Mouse (Mus musculus): ENCODE measurements at regions not wholly inside any gene's neighbourhood (a gene's known extent, or its start where the extent isn't known, plus 50 kb on each side); places are given as distances from the start of the nearest gene placed in this dataset.
"Not testable (repeated sequence)": the region's sequence is repeated elsewhere in the genome, so short reads cannot be mapped to it uniquely, and the experiment has no call there.

GRCm38 (mm10) chr15:19458485-19458884 is 639.7 kb downstream of the Cdh10 start:
- no peaks in the 10 kb centered on the region for H3K9me3 ChIP-seq (replicated peaks)
- H3K4me2 ChIP-seq: no peak overlapping the region
- H3K36me3 ChIP-seq (ENCODE audit: poor library complexity, severe bottlenecking): no peaks in the 10 kb centered on the region
- H3K27ac ChIP-seq: no peak overlapping the region
- H3K27me3 ChIP-seq: no peaks in the 10 kb centered on the region
- H3K9ac ChIP-seq: no peak overlapping the region
- no peaks in the 10 kb centered on the region for H3K4me1 ChIP-seq
- H3K4me3 ChIP-seq: no peak overlapping the region
- ATAC-seq: no peak

- Histone ChIP-seq H3K27me3 (no peaks in the 10 kb centered on the region), H3K9me3 (replicated peaks) (no peaks in the 10 kb centered on the region), H3K4me3 (no peak overlapping the region), H3K4me1 (no peaks in the 10 kb centered on the region), H3K27ac (no peak overlapping the region), H3K4me2 (no peak overlapping the region), H3K36me3 (ENCODE audit: poor library complexity, severe bottlenecking) (no peaks in the 10 kb centered on the region), H3K9ac (no peak overlapping the region)
- ATAC-seq: no peak
- WGBS: 26% methylated on average over 2 of the region's 2 CpGs
Observed at GRCm38 (mm10) chr15:19473521-19473920, 654.8 kb downstream of the Cdh10 start.

GRCm38 (mm10) chr15:19493556-19493955 is 674.8 kb downstream of the Cdh10 start:
- not testable (repeated sequence) for H3K4me1 ChIP-seq, ATAC-seq

GRCm38 (mm10) chr15:19519377-19519776 is 700.6 kb downstream of the Cdh10 start:
- no peak overlapping the region for H3K9ac ChIP-seq
- H3K4me1 ChIP-seq: no peaks in the 10 kb centered on the region
- no peaks in the 10 kb centered on the region for H3K36me3 ChIP-seq (ENCODE audit: poor library complexity, severe bottlenecking)
- WGBS: 86% methylated on average over 2 of the region's 2 CpGs
- ATAC-seq: peak; percentile 27; the same call in 1 of the 2 replicates
- no peaks in the 10 kb centered on the region for H3K27me3 ChIP-seq
- no peak overlapping the region for H3K27ac ChIP-seq
- no peaks in the 10 kb centered on the region for H3K9me3 ChIP-seq (replicated peaks)
- no peak overlapping the region for H3K4me3 ChIP-seq
- no peak overlapping the region for H3K4me2 ChIP-seq

More at GRCm38 (mm10) chr15:19493556-19493955, 674.8 kb downstream of the Cdh10 start:
- H3K4me2 ChIP-seq; H3K9me3 ChIP-seq (replicated peaks); H3K4me3 ChIP-seq; H3K27me3 ChIP-seq; H3K9ac ChIP-seq; H3K36me3 ChIP-seq (ENCODE audit: poor library complexity, severe bottlenecking); H3K27ac ChIP-seq: not testable (repeated sequence)

GRCm38 (mm10) chr15:19540676-19541075 is 721.9 kb downstream of the Cdh10 start:
- no peak overlapping the region for H3K4me3 ChIP-seq
- H3K36me3 ChIP-seq (ENCODE audit: poor library complexity, severe bottlenecking): no peaks in the 10 kb centered on the region
- no peak overlapping the region for H3K9ac ChIP-seq
- no peak overlapping the region for H3K27ac ChIP-seq
- no peaks in the 10 kb centered on the region for H3K27me3 ChIP-seq
- H3K4me2 ChIP-seq: no peak overlapping the region
- no peaks in the 10 kb centered on the region for H3K4me1 ChIP-seq
- H3K9me3 ChIP-seq (replicated peaks): no peaks in the 10 kb centered on the region
- WGBS: 84% methylated on average over 4 of the region's 4 CpGs
- no peak for ATAC-seq

DNA sequence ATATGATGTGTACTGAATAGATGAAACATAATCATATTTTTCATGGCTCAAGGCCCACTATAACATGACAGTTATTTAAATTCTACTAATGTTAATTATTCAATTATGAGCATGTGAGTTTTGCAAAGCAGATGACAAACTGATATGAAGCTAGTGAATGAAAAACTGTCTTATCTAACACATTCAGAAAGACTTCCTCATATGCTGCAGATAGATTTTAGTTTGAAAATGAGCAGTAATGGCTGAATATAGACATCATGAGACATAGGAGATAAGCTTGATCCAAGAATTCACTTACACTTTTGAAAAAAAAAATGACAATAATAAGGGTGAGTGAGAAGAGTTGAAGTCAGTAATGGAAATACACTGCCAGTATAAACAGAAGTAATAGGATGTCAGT is 731.0 kb downstream of the Cdh10 start:
- no peak for ATAC-seq
- H3K4me1 ChIP-seq: no peaks in the 10 kb centered on the region
- H3K4me3 ChIP-seq: no peak overlapping the region
- H3K36me3 ChIP-seq (ENCODE audit: poor library complexity, severe bottlenecking): no peaks in the 10 kb centered on the region
- no peak overlapping the region for H3K4me2 ChIP-seq
- no peaks in the 10 kb centered on the region for H3K9me3 ChIP-seq (replicated peaks)
- H3K27ac ChIP-seq: no peak overlapping the region
- no peak overlapping the region for H3K9ac ChIP-seq
- H3K27me3 ChIP-seq: no peaks in the 10 kb centered on the region

- Histone ChIP-seq H3K27me3 (no peaks in the 10 kb centered on the region), H3K4me3 (no peak overlapping the region)
- WGBS: 79% methylated on average over 1 of the region's 1 CpGs
Observed at GRCm38 (mm10) chr15:19584769-19585168, 766.0 kb downstream of the Cdh10 start.

DNA sequence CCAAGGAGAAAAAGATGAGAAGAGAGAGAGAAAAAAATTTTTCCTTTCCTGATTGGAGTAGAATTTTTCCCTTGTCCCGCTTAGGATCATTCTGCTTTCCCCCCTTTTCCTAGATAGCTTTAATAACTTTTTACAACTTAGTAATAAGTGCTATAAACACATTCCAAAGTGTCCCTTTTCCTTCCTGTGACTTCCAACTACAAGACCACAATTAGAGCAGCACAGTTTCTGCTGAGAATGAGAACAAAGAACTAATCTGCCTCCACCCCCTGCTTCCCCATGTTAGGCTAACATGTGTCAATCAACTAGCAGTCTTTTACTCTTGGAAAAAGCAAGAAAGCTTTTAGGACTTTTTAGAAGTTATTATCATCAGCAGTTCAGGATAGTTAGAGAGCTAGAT is 766.5 kb downstream of the Cdh10 start:
- Histone ChIP-seq H3K4me2 (no peak overlapping the region), H3K27me3 (no peaks in the 10 kb centered on the region), H3K27ac (no peak overlapping the region), H3K9ac (no peak overlapping the region), H3K36me3 (ENCODE audit: poor library complexity, severe bottlenecking) (no peaks in the 10 kb centered on the region), H3K4me3 (no peak overlapping the region), H3K9me3 (replicated peaks) (no peaks in the 10 kb centered on the region), H3K4me1 (no peaks in the 10 kb centered on the region)
- 84% methylated on average over 1 of the region's 1 CpGs for WGBS
- no peak for ATAC-seq

More at GRCm38 (mm10) chr15:19584769-19585168, 766.0 kb downstream of the Cdh10 start:
- Histone ChIP-seq H3K4me1 (no peaks in the 10 kb centered on the region), H3K9me3 (replicated peaks) (no peaks in the 10 kb centered on the region), H3K36me3 (ENCODE audit: poor library complexity, severe bottlenecking) (no peaks in the 10 kb centered on the region), H3K4me2 (no peak overlapping the region), H3K27ac (no peak overlapping the region), H3K9ac (no peak overlapping the region)
- ATAC-seq: no peak

- no peak overlapping the region for H3K4me3 ChIP-seq
- 92% methylated on average over 2 of the region's 2 CpGs for WGBS
- no peak overlapping the region for H3K27ac ChIP-seq
- ATAC-seq: peak; percentile 53; the same call in 1 of the 2 replicates
- H3K4me2 ChIP-seq: no peak overlapping the region
- no peaks in the 10 kb centered on the region for H3K9me3 ChIP-seq (replicated peaks)
- H3K36me3 ChIP-seq (ENCODE audit: poor library complexity, severe bottlenecking): no peaks in the 10 kb centered on the region
- H3K27me3 ChIP-seq: no peaks in the 10 kb centered on the region
- H3K9ac ChIP-seq: no peak overlapping the region
- H3K4me1 ChIP-seq: no peaks in the 10 kb centered on the region
Observed at GRCm38 (mm10) chr15:19593746-19594145, 775.0 kb downstream of the Cdh10 start.

DNA sequence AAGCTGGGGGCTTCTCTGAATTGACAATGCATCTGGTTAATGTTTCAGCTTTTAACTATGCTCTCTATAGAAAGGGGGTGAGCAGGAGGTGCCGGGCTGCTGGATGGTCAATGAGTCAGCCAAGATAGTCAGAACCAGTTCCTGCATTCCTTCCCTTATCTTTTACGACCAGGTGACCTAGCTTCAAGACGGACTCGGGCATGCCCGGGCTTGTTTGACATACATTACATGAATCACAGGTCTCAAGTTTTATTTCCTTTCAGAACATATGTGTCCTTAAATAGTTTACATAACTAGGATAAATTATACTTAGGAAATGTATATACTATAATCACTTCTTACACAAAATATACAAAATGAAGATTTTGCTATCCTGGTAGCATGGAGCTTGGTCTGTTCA is 803.6 kb downstream of the Cdh10 start:
- not testable (repeated sequence) for H3K9ac ChIP-seq; H3K4me1 ChIP-seq; H3K4me2 ChIP-seq; H3K9me3 ChIP-seq (replicated peaks); H3K4me3 ChIP-seq; H3K27me3 ChIP-seq; H3K27ac ChIP-seq; ATAC-seq; H3K36me3 ChIP-seq (ENCODE audit: poor library complexity, severe bottlenecking)
- WGBS: 96% methylated on average over 5 of the region's 5 CpGs

- Histone ChIP-seq H3K27me3 (no peaks in the 10 kb centered on the region), H3K27ac (no peak overlapping the region), H3K9ac (no peak overlapping the region), H3K4me1 (no peaks in the 10 kb centered on the region), H3K4me2 (no peak overlapping the region), H3K9me3 (replicated peaks) (no peaks in the 10 kb centered on the region), H3K4me3 (no peak overlapping the region), H3K36me3 (ENCODE audit: poor library complexity, severe bottlenecking) (no peaks in the 10 kb centered on the region)
- 83% methylated on average over 6 of the region's 6 CpGs for WGBS
- peak; percentile 90 for ATAC-seq
Observed at GRCm38 (mm10) chr15:19667380-19667779, 781.7 kb upstream of the Cdh12 start.

DNA sequence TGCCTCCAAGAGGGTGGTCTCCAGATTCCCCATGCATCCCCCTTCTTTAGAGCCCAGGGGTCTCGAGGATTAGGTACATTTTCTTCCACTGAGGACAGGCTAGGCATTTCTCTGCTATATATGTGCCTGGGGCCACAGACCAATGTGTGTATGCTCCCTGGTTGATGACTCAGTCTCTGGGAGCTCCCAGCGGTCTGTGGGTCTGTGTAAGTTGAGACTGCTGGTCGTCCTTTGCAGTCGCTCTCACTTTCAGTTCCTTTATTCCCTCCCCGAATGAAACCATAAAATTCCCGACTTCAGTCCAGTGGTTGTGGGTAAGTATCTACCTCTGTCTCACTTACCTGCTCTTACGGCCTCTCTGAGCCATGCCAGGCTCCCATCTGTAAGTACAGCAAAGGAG is 773.5 kb upstream of the Cdh12 start:
- H3K27ac ChIP-seq: no peak overlapping the region
- H3K27me3 ChIP-seq: no peaks in the 10 kb centered on the region
- ATAC-seq: no peak
- no peaks in the 10 kb centered on the region for H3K9me3 ChIP-seq (replicated peaks)
- H3K9ac ChIP-seq: no peak overlapping the region
- no peaks in the 10 kb centered on the region for H3K4me1 ChIP-seq
- whole genome bisulfite sequencing: 88% methylated on average over 7 of the region's 7 CpGs
- no peaks in the 10 kb centered on the region for H3K36me3 ChIP-seq (ENCODE audit: poor library complexity, severe bottlenecking)
- H3K4me3 ChIP-seq: no peak overlapping the region
- no peak overlapping the region for H3K4me2 ChIP-seq

- no peaks in the 10 kb centered on the region for H3K27me3 ChIP-seq
- H3K4me1 ChIP-seq: no peaks in the 10 kb centered on the region
- ATAC-seq: no peak
- H3K9ac ChIP-seq: no peak overlapping the region
- H3K27ac ChIP-seq: no peak overlapping the region
- H3K4me3 ChIP-seq: no peak overlapping the region
- H3K9me3 ChIP-seq (replicated peaks): no peaks in the 10 kb centered on the region
- no peaks in the 10 kb centered on the region for H3K36me3 ChIP-seq (ENCODE audit: poor library complexity, severe bottlenecking)
- H3K4me2 ChIP-seq: no peak overlapping the region
- 84% methylated on average over 2 of the region's 2 CpGs for WGBS
Observed at GRCm38 (mm10) chr15:19687239-19687638, 761.8 kb upstream of the Cdh12 start.
